Mouse (Mus musculus) layer of hippocampus, adult 11-12 months (tissue): Measurements from ENCODE around the gene Fcna.

Experiments
- DNase-seq: peaks from one replicate; pipeline ENCODE4 v3.0.0; 2022; ENCODE audit warnings: low spot score

Gene Fcna

GRCm38 (mm10) chr2:25607761-25608622 lies 19.8 kb downstream of the Fcna start, which contains the start of gene Rabl6:
Rabl6 (minus strand) TSS chr2:25608521.
- DNase-seq, result peak; percentile 91

GRCm38 (mm10) chr2:25602526-25602925 lies 25.3 kb downstream of the Fcna start:
- DNase-seq, result no peak

- DNase-seq, result no peak
These were observed 27.8 kb downstream of the Fcna start for GRCm38 (mm10) chr2:25600037-25600436.

- no peak for DNase-seq
These were observed 29.1 kb downstream of the Fcna start for GRCm38 (mm10) chr2:25598749-25599148.

GRCm38 (mm10) chr2:25596765-25597510 lies 30.9 kb downstream of the Fcna start:
- DNase-seq, result no peak

GRCm38 (mm10) chr2:25591863-25592262 lies 36.0 kb downstream of the Fcna start:
- DNase-seq, result peak; percentile 69

GRCm38 (mm10) chr2:25588227-25588907 lies 39.5 kb downstream of the Fcna start:
- peak; percentile 41 for DNase-seq

- no peak for DNase-seq
These were observed 40.5 kb downstream of the Fcna start for GRCm38 (mm10) chr2:25587290-25587689.

GRCm38 (mm10) chr2:25585601-25586000 lies 42.2 kb downstream of the Fcna start:
- no peak for DNase-seq

- DNase-seq, result no peak
These were observed 43.0 kb downstream of the Fcna start for GRCm38 (mm10) chr2:25584856-25585255.

- DNase-seq, result no peak
These were observed 43.7 kb downstream of the Fcna start for GRCm38 (mm10) chr2:25584152-25584551.

GRCm38 (mm10) chr2:25583571-25583970 lies 44.3 kb downstream of the Fcna start:
- no peak for DNase-seq

- DNase-seq, result no peak
These were observed 44.7 kb downstream of the Fcna start for GRCm38 (mm10) chr2:25583120-25583481.

- peak; percentile 84 for DNase-seq
These were observed 45.2 kb downstream of the Fcna start for GRCm38 (mm10) chr2:25582466-25583119.

GRCm38 (mm10) chr2:25581901-25582301 lies 45.9 kb downstream of the Fcna start:
- DNase-seq, result peak; percentile 44

- peak; percentile 73 for DNase-seq
These were observed 46.5 kb downstream of the Fcna start, which contains the start of gene Ajm1 for GRCm38 (mm10) chr2:25581294-25581864. Ajm1 (minus strand) TSS chr2:25581757.

- peak; percentile 56 for DNase-seq
These were observed 47.2 kb downstream of the Fcna start for GRCm38 (mm10) chr2:25580621-25581101.

- DNase-seq, result peak; percentile 60
These were observed 47.9 kb downstream of the Fcna start for GRCm38 (mm10) chr2:25579737-25580460.

- DNase-seq, result no peak
These were observed 48.8 kb downstream of the Fcna start for GRCm38 (mm10) chr2:25578796-25579736.
